Mouse (Mus musculus) liver, embryonic 13.5 days (tissue): ENCODE data around the gene 6030468B19Rik. TPM values are rescaled to one million over a fixed set of nuclear protein-coding genes. Genes with fewer than 3 reads are reported as not detected.

Source experiments
- ATAC-seq: fragments of 200-750 bp; cut with Nextera tagmentation; 2 replicates; pipeline ENCODE4 v1.8.0; 2017; ENCODE audit warnings: low read depth, mild to moderate bottlenecking, moderate number of reproducible peaks, moderate library complexity
- DNase-seq: peaks from one replicate; pipeline ENCODE4 v3.0.0; 2022
- H3K27ac ChIP-seq: fragments of 300-500 bp; sonication (generic); 2 replicates; pipeline ENCODE4 v1.5.1; 2015; ENCODE audit warnings: moderate library complexity, mild to moderate bottlenecking, inconsistent platforms
- H3K27me3 ChIP-seq: fragments of 300-500 bp; sonication (generic); 2 replicates; pipeline ENCODE4 v1.6.1; 2015; ENCODE audit warnings: mild to moderate bottlenecking, inconsistent platforms
- H3K36me3 ChIP-seq: fragments of 300-500 bp; sonication (generic); 2 replicates; pipeline ENCODE4 v1.6.1; 2015; ENCODE audit warnings: mild to moderate bottlenecking, inconsistent platforms
- H3K4me1 ChIP-seq: fragments of 300-500 bp; sonication (generic); replicated peaks from 2 replicates; pipeline ENCODE4 v1.6.1; 2015; ENCODE audit warnings: inconsistent platforms
- H3K4me2 ChIP-seq: fragments of 300-500 bp; sonication (generic); 2 replicates; pipeline ENCODE4 v1.6.1; 2015; ENCODE audit warnings: inconsistent platforms, mild to moderate bottlenecking, moderate library complexity
- H3K4me3 ChIP-seq: fragments of 300-500 bp; sonication (generic); replicated peaks from 2 replicates; pipeline ENCODE4 v1.5.1; 2015; ENCODE audit warnings: mild to moderate bottlenecking, inconsistent platforms
- H3K9ac ChIP-seq: fragments of 300-500 bp; sonication (generic); 2 replicates; pipeline ENCODE4 v1.6.1; 2015; ENCODE audit warnings: mild to moderate bottlenecking, inconsistent platforms
- H3K9me3 ChIP-seq: fragments of 300-500 bp; sonication (generic); replicated peaks from 2 replicates; pipeline ENCODE4 v1.6.1; 2016; ENCODE audit warnings: inconsistent platforms
- WGBS: fragments of 180-500 bp; shearing (Covaris S2); methylation state at CpG from one replicate; pipeline ENCODE4 v1.1.7; 2015; ENCODE audit not compliant: insufficient replicate concordance; 5-methylcytosine and 5-hydroxymethylcytosine counted together
- polyA plus RNA-seq: library from polyadenylated mRNA; unstranded; fragments of >200 nt; fragmentation: Nextera tagmentation; extraction: Ambion mirVana; gene quantifications from 2 replicates; pipeline ENCODE4 v1.2.1, GENCODE M21; 2015

Gene 6030468B19Rik
- polyA plus RNA-seq, 1 experiment from 2014 or later, result 85.7 TPM

- Histone ChIP-seq H3K9me3 (no peaks in the 10 kb centered on the region), H3K27ac (no peak overlapping the region; the same call in 1 of the 2 replicates), H3K4me2 (no peak overlapping the region), H3K4me1 (peaks cover 59% of the 10 kb centered on the region), H3K4me3 (no peak overlapping the region), H3K9ac (no peak overlapping the region), H3K27me3 (no peaks in the 10 kb centered on the region), H3K36me3 (peaks cover 5% of the 10 kb centered on the region)
- no peak for DNase-seq
- no peak for ATAC-seq
- WGBS, result 65% methylated on average over 2 of the region's 2 CpGs
Observed at GRCm38 (mm10) chr11:117845651-117846050, 48.2 kb downstream of the 6030468B19Rik start.

- no peak for ATAC-seq
- Histone ChIP-seq H3K4me2 (no peak overlapping the region), H3K9me3 (no peaks in the 10 kb centered on the region), H3K27ac (peak overlapping the region; percentile 94), H3K27me3 (no peaks in the 10 kb centered on the region), H3K4me3 (no peak overlapping the region), H3K4me1 (peaks cover 61% of the 10 kb centered on the region), H3K36me3 (peaks cover 13% of the 10 kb centered on the region), H3K9ac (0 out of 2 replicates have a peak overlapping the region, but pooled peaks have one; percentile 36)
- no peak for DNase-seq
- WGBS, result 36% methylated on average over 5 of the region's 5 CpGs
Observed at GRCm38 (mm10) chr11:117846640-117847039, 49.2 kb downstream of the 6030468B19Rik start.

- ATAC-seq, result no peak
- no peaks in the 10 kb centered on the region for H3K27me3 ChIP-seq
- peak overlapping the region; percentile 95 for H3K4me3 ChIP-seq
- no peak for DNase-seq
- H3K9me3 ChIP-seq, result no peaks in the 10 kb centered on the region
- H3K27ac ChIP-seq, result peak overlapping the region; percentile 94
- WGBS, result 72% methylated on average over 7 of the region's 7 CpGs
- H3K36me3 ChIP-seq, result peaks cover 24% of the 10 kb centered on the region
- H3K4me2 ChIP-seq, result peak overlapping the region; percentile 97
- H3K4me1 ChIP-seq, result peaks cover 71% of the 10 kb centered on the region
- peak overlapping the region; percentile 93 for H3K9ac ChIP-seq
Observed at GRCm38 (mm10) chr11:117847593-117848215, 50.2 kb downstream of the 6030468B19Rik start.

- H3K4me1 ChIP-seq, result peaks cover 75% of the 10 kb centered on the region
- peak overlapping the region; percentile 95 for H3K4me3 ChIP-seq
- peak overlapping the region; percentile 93 for H3K9ac ChIP-seq
- no peaks in the 10 kb centered on the region for H3K9me3 ChIP-seq
- H3K27ac ChIP-seq, result peak overlapping the region; percentile 94
- no peaks in the 10 kb centered on the region for H3K27me3 ChIP-seq
- DNase-seq (no peak), ATAC-seq (peak; percentile 50)
- WGBS, result 7% methylated on average over 19 of the region's 19 CpGs
- peaks cover 31% of the 10 kb centered on the region for H3K36me3 ChIP-seq
- H3K4me2 ChIP-seq, result peak overlapping the region; percentile 97
Observed at GRCm38 (mm10) chr11:117848271-117848984, 51.0 kb downstream of the 6030468B19Rik start.

- peak within 1 kb of the TSS; percentile 95 for H3K4me3 ChIP-seq
- peak within 1 kb of the TSS; percentile 93 for H3K9ac ChIP-seq
- WGBS, result under 1% methylated on average over 49 of the region's 51 CpGs
- H3K4me1 ChIP-seq, result peaks cover 75% of the 10 kb centered on the region
- H3K27me3 ChIP-seq, result no peaks in the 10 kb centered on the region
- H3K27ac ChIP-seq, result peak within 1 kb of the TSS; percentile 95
- ATAC-seq (peak; percentile 86), DNase-seq (peak; percentile 96)
- no peaks in the 10 kb centered on the region for H3K9me3 ChIP-seq
- H3K4me2 ChIP-seq, result peak within 1 kb of the TSS; percentile 97
- H3K36me3 ChIP-seq, result peaks cover 38% of the 10 kb centered on the region
Observed at GRCm38 (mm10) chr11:117848985-117849671, 51.7 kb downstream of the 6030468B19Rik start, which contains the start of gene Birc5. Gene Birc5 (plus strand): TSS chr11:117849251.

GRCm38 (mm10) chr11:117852875-117853274, 55.4 kb downstream of the 6030468B19Rik start:
- peaks cover 42% of the 10 kb centered on the region for H3K4me1 ChIP-seq
- DNase-seq, result no peak
- no peak overlapping the region for H3K27ac ChIP-seq
- H3K27me3 ChIP-seq, result no peaks in the 10 kb centered on the region
- H3K36me3 ChIP-seq, result peaks cover 74% of the 10 kb centered on the region
- H3K4me2 ChIP-seq, result no peak overlapping the region
- ATAC-seq, result no peak
- H3K4me3 ChIP-seq, result no peak overlapping the region
- WGBS, result 89% methylated on average over 3 of the region's 3 CpGs
- no peak overlapping the region for H3K9ac ChIP-seq
- 0 out of 2 replicates have a peak, but pooled peaks cover 3% of the 10 kb centered on the region for H3K9me3 ChIP-seq

GRCm38 (mm10) chr11:117854241-117854640, 56.8 kb downstream of the 6030468B19Rik start:
- Histone ChIP-seq H3K27me3 (peaks cover 10% of the 10 kb centered on the region), H3K36me3 (peaks cover 76% of the 10 kb centered on the region), H3K4me2 (no peak overlapping the region), H3K9ac (no peak overlapping the region), H3K4me1 (peaks cover 33% of the 10 kb centered on the region), H3K9me3 (0 out of 2 replicates have a peak, but pooled peaks cover 3% of the 10 kb centered on the region), H3K27ac (no peak overlapping the region), H3K4me3 (no peak overlapping the region)
- DNase-seq, result no peak
- ATAC-seq, result no peak
- 88% methylated on average over 9 of the region's 9 CpGs for WGBS

- Histone ChIP-seq H3K4me2 (no peak overlapping the region), H3K36me3 (peaks cover 73% of the 10 kb centered on the region), H3K4me3 (no peak overlapping the region), H3K27ac (no peak overlapping the region), H3K9me3 (0 out of 2 replicates have a peak, but pooled peaks cover 3% of the 10 kb centered on the region), H3K27me3 (peaks cover 21% of the 10 kb centered on the region), H3K4me1 (peaks cover 29% of the 10 kb centered on the region), H3K9ac (no peak overlapping the region)
- DNase-seq (no peak), ATAC-seq (no peak)
- 86% methylated on average over 5 of the region's 5 CpGs for WGBS
Observed at GRCm38 (mm10) chr11:117855360-117855759, 57.9 kb downstream of the 6030468B19Rik start.

- Histone ChIP-seq H3K4me1 (peaks cover 28% of the 10 kb centered on the region), H3K9ac (no peak overlapping the region), H3K4me3 (no peak overlapping the region), H3K27ac (no peak overlapping the region), H3K27me3 (peaks cover 27% of the 10 kb centered on the region), H3K36me3 (peaks cover 69% of the 10 kb centered on the region), H3K9me3 (0 out of 2 replicates have a peak, but pooled peaks cover 3% of the 10 kb centered on the region), H3K4me2 (no peak overlapping the region)
- DNase-seq, result no peak
- WGBS, result 78% methylated on average over 1 of the region's 1 CpGs
- no peak for ATAC-seq
Observed at GRCm38 (mm10) chr11:117855975-117856374, 58.5 kb downstream of the 6030468B19Rik start.
